ENCODE assay signal across 8 mouse cellular contexts in the genomic region with DNA sequence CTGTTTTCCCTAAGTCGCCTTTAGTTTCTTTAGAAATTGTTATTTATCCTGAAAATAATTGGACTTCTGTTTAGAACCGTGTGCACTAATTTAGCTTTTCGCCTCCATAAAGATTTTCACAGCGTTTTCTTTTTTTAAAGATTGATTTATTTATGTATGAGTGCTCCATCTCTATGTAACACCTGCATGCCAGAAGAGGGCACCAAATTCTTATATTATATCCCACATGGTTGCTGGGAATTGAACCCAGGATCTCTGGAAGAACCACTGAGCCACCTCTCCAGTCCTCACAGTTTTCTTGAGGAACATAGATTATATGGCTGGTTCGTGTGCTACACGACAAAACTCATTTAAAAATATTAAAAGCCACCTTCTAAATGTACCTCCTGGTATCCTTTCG. TPM values are rescaled to one million over a fixed set of nuclear protein-coding genes. Genes with fewer than 3 reads are reported as not detected.
DNase-seq lines count a peak whose midpoint lies in the region; ATAC-seq and TF ChIP-seq lines count a peak whose summit lies in the region.

No protein-coding gene starts in this region.

- 18% methylated on average over 7 of the region's 7 CpGs for WGBS in lung, embryonic 14.5 days
- WGBS in lung, adult 2 months = 19% methylated on average over 7 of the region's 7 CpGs
- WGBS in limb, embryonic 11.5 days = 18% methylated on average over 7 of the region's 7 CpGs
- WGBS in stomach, embryonic 14.5 days = 19% methylated on average over 7 of the region's 7 CpGs

- no peak for ATAC-seq in lung, embryonic 14.5 days (ENCODE audit: insufficient read depth)
- ATAC-seq in limb, embryonic 11.5 days (ENCODE audit: insufficient number of reproducible peaks, low FRiP score, low TSS enrichment, low read depth) = no peak
- no peak for ATAC-seq in stomach, embryonic 14.5 days (ENCODE audit: insufficient number of reproducible peaks, insufficient read depth, low FRiP score, low read depth)
- no peak for ATAC-seq in megakaryocyte-erythroid progenitor cell, adult 5-6 weeks (replicated peaks; ENCODE audit: low FRiP score, low TSS enrichment, poor library complexity, severe bottlenecking)

- peaks cover 26% of the 10 kb centered on the region for H3K36me3 ChIP-seq in lung, embryonic 14.5 days (ENCODE audit: insufficient read depth)
- H3K36me3 ChIP-seq in limb, embryonic 11.5 days (ENCODE audit: control insufficient read depth, insufficient read depth, low read length) = peaks cover 2% of the 10 kb centered on the region; the same call in 1 of the 2 replicates
- peaks cover 15% of the 10 kb centered on the region for H3K36me3 ChIP-seq in stomach, embryonic 14.5 days (ENCODE audit: control insufficient read depth, insufficient read depth, low read length)

- TF ChIP-seq CTCF in lung, embryonic 14.5 days (IDR thresholded peaks at IDR 0.05; ENCODE audit: low read depth) = peak; percentile 46
- no peak for TF ChIP-seq CTCF in lung, adult 2 months (IDR thresholded peaks at IDR 0.05; ENCODE audit: insufficient read depth, low read length)

- TF ChIP-seq POLR2A in lung, adult 2 months (IDR thresholded peaks at IDR 0.05; ENCODE audit: borderline replicate concordance, extremely low read depth, low read depth, low read length) = no peak

- H3K9ac ChIP-seq in lung, embryonic 14.5 days = peak overlapping the region; percentile 91
- H3K9ac ChIP-seq in limb, embryonic 11.5 days (ENCODE audit: low read length) = peak overlapping the region; percentile 85
- peak overlapping the region; percentile 78 for H3K9ac ChIP-seq in stomach, embryonic 14.5 days (replicated peaks; ENCODE audit: low read depth, low read length)

- H3K4me1 ChIP-seq in lung, embryonic 14.5 days (ENCODE audit: insufficient read depth) = peaks cover 3% of the 10 kb centered on the region; the same call in 1 of the 2 replicates
- 0 out of 2 replicates have a peak, but pooled peaks cover 2% of the 10 kb centered on the region for H3K4me1 ChIP-seq in lung, adult 2 months (ENCODE audit: control insufficient read depth, insufficient read depth, low read length)
- 0 out of 2 replicates have a peak, but pooled peaks cover 5% of the 10 kb centered on the region for H3K4me1 ChIP-seq in limb, embryonic 11.5 days (ENCODE audit: control insufficient read depth, insufficient read depth, low read length)
- peaks cover 5% of the 10 kb centered on the region; the same call in 1 of the 2 replicates for H3K4me1 ChIP-seq in stomach, embryonic 14.5 days (ENCODE audit: control insufficient read depth, insufficient read depth, low read length)

- no peaks in the 10 kb centered on the region for H3K27me3 ChIP-seq in lung, embryonic 14.5 days (ENCODE audit: insufficient read depth, low read length)
- H3K27me3 ChIP-seq in limb, embryonic 11.5 days (ENCODE audit: control insufficient read depth, insufficient read depth, low read length) = no peaks in the 10 kb centered on the region
- no peaks in the 10 kb centered on the region for H3K27me3 ChIP-seq in stomach, embryonic 14.5 days (ENCODE audit: control insufficient read depth, insufficient read depth, low read length)

- peak overlapping the region; percentile 96 for H3K4me3 ChIP-seq in lung, embryonic 14.5 days (ENCODE audit: low read depth, low read length)
- no peak overlapping the region for H3K4me3 ChIP-seq in lung, adult 2 months (replicated peaks; ENCODE audit: extremely low read depth, low read depth, low read length)
- H3K4me3 ChIP-seq in limb, embryonic 11.5 days (ENCODE audit: low read depth, low read length) = peak overlapping the region; percentile 81
- peak overlapping the region; percentile 97 for H3K4me3 ChIP-seq in stomach, embryonic 14.5 days (ENCODE audit: low read depth, low read length)

- H3K27ac ChIP-seq in lung, embryonic 14.5 days (ENCODE audit: low read depth) = no peak overlapping the region
- H3K27ac ChIP-seq in limb, embryonic 11.5 days (replicated peaks; ENCODE audit: low read depth, low read length) = no peak overlapping the region
- H3K27ac ChIP-seq in stomach, embryonic 14.5 days (ENCODE audit: low read length) = peak overlapping the region; percentile 92; the same call in 1 of the 2 replicates

- no peaks in the 10 kb centered on the region for H3K9me3 ChIP-seq in lung, embryonic 14.5 days (ENCODE audit: low read depth, low read length)
- no peaks in the 10 kb centered on the region for H3K9me3 ChIP-seq in limb, embryonic 11.5 days (ENCODE audit: control insufficient read depth, low read length)
- no peaks in the 10 kb centered on the region for H3K9me3 ChIP-seq in stomach, embryonic 14.5 days (ENCODE audit: control insufficient read depth, low read depth, low read length)

- H3K4me2 ChIP-seq in lung, embryonic 14.5 days = peak overlapping the region; percentile 77
- H3K4me2 ChIP-seq in limb, embryonic 11.5 days (ENCODE audit: low read depth, severe bottlenecking) = peak overlapping the region; percentile 53
- H3K4me2 ChIP-seq in stomach, embryonic 14.5 days (replicated peaks; ENCODE audit: low read depth, low read length) = peak overlapping the region; percentile 72

- peak; percentile 51 for DNase-seq in lung, embryonic 14.5 days
- DNase-seq in lung, adult 2 months = no peak
- DNase-seq in embryo, embryonic 11 days = peak; percentile 61
- DNase-seq in limb, embryonic 11.5 days (ENCODE audit: low spot score) = no peak
- no peak for DNase-seq in cerebellum, adult 8-10 months
- no peak for DNase-seq in testis, postnatal 14 days (ENCODE audit: low spot score)

RNA-seq across cellular contexts. Expression of gene Yars2, which starts 1.1 kb away (rescaled TPM):
- polyA plus RNA-seq in lung, embryonic 14.5 days (2014; fragmentation: Nextera tagmentation; extraction: Ambion mirVana) = 44.1 and 44.2 TPM in 2 replicates
- 11.2 and 16.3 TPM in 2 replicates for polyA plus RNA-seq in lung, adult 2 months (2012; rRNA removed)
- 45.0 and 46.6 TPM in 2 replicates for polyA plus RNA-seq in limb, embryonic 11.5 days (2014; fragmentation: Nextera tagmentation; extraction: Ambion mirVana)
- 34.3 and 39.4 TPM in 2 replicates for polyA plus RNA-seq in stomach, embryonic 14.5 days (2014; fragmentation: Nextera tagmentation; extraction: Ambion mirVana)
- total RNA-seq in megakaryocyte-erythroid progenitor cell, adult 5-6 weeks (2014; fragmentation: Nextera tagmentation) = 50.8 and 56.5 TPM in 2 replicates
- 51.3 and 65.1 TPM in 2 replicates for total RNA-seq in megakaryocyte-erythroid progenitor cell, adult 5-6 weeks (2017)

RNA-seq across cellular contexts. Expression of gene Dnm1l, which starts 54.9 kb away (rescaled TPM):
- polyA plus RNA-seq in lung, embryonic 14.5 days (2014; fragmentation: Nextera tagmentation; extraction: Ambion mirVana) = 56.7 and 62.8 TPM in 2 replicates
- polyA plus RNA-seq in lung, adult 2 months (2012; rRNA removed) = 5.8 and 7.8 TPM in 2 replicates
- 60.7 and 66.1 TPM in 2 replicates for polyA plus RNA-seq in limb, embryonic 11.5 days (2014; fragmentation: Nextera tagmentation; extraction: Ambion mirVana)
- polyA plus RNA-seq in stomach, embryonic 14.5 days (2014; fragmentation: Nextera tagmentation; extraction: Ambion mirVana) = 67.2 and 67.5 TPM in 2 replicates
- 66.3 and 69.9 TPM in 2 replicates for total RNA-seq in megakaryocyte-erythroid progenitor cell, adult 5-6 weeks (2014; fragmentation: Nextera tagmentation)
- total RNA-seq in megakaryocyte-erythroid progenitor cell, adult 5-6 weeks (2017) = 78.2 and 90.5 TPM in 2 replicates

Comparison
In these comparisons a context has a peak if more than half of its experiments do, and no peak if none do; other contexts are left out.
1. DNase-seq: peak in lung, embryonic 14.5 days (single experiment) and embryo, embryonic 11 days (single experiment); none in lung, adult 2 months (single experiment), limb, embryonic 11.5 days (single experiment), cerebellum, adult 8-10 months (single experiment) and testis, postnatal 14 days (single experiment).
2. Peak in every context shown above with its lines, with median percentiles within 50 percentile points of each other: H3K4me2 ChIP-seq and H3K9ac ChIP-seq.